Mouse (Mus musculus) CH12.LX (cell line): Measurements from ENCODE around the gene Pip4k2c. TPM values are rescaled to one million over a fixed set of nuclear protein-coding genes. Genes with fewer than 3 reads are reported as not detected.

Source experiments
- DNase-seq: peaks from one replicate; pipeline ENCODE4 v3.0.0-alpha.2; 2013; ENCODE audit errors: extremely low read depth
- H3K27ac ChIP-seq: 2 replicates; pipeline ENCODE4 v1.5.1; 2012; ENCODE audit warnings: low read depth, mild to moderate bottlenecking, control low read depth, moderate library complexity; ENCODE audit not compliant: insufficient read depth
- H3K27me3 ChIP-seq: replicated peaks from 2 replicates; pipeline ENCODE3; 2012; ENCODE audit warnings: inconsistent platforms
- H3K36me3 ChIP-seq, 2 experiments: replicated peaks in 1 of 2; 2 replicates each; pipeline versions ENCODE3 to v1.6.1; 2012; ENCODE audit warnings: inconsistent platforms in 1 of 2, low read length in 1 of 2, mild to moderate bottlenecking in 1 of 2, mixed read lengths in 1 of 2, moderate library complexity in 1 of 2; ENCODE audit not compliant: control insufficient read depth in 1 of 2, insufficient read depth in 1 of 2
- H3K4me1 ChIP-seq, 2 experiments: 2 replicates each; pipeline ENCODE4 v1.6.1; 2012; ENCODE audit warnings: inconsistent platforms in 1 of 2, moderate library complexity in 1 of 2; ENCODE audit not compliant: insufficient read depth in 2 of 2, control insufficient read depth in 1 of 2
- H3K4me2 ChIP-seq: 2 replicates; pipeline ENCODE4 v1.6.1; 2012; ENCODE audit warnings: low read depth, mild to moderate bottlenecking, control low read depth; ENCODE audit not compliant: poor library complexity, insufficient read depth, severe bottlenecking
- H3K4me3 ChIP-seq, 3 experiments: fragments of 150-350 bp in 1 of 3; sonication (generic) in 1 of 3; replicated peaks in 1 of 3; 2 replicates each; pipeline versions ENCODE3 to v1.5.1; 2011 to 2012; ENCODE audit warnings: low read depth in 2 of 3, low read length in 2 of 3, mild to moderate bottlenecking in 2 of 3, moderate library complexity in 2 of 3, control low read depth in 1 of 3, improper control_type of control experiment in 1 of 3, inconsistent platforms in 1 of 3, mixed read lengths in 1 of 3; ENCODE audit not compliant: poor library complexity in 1 of 3
- H3K79me2 ChIP-seq: replicated peaks from 2 replicates; pipeline ENCODE4 v1.6.1; 2012; ENCODE audit warnings: mild to moderate bottlenecking, moderate library complexity; ENCODE audit not compliant: control insufficient read depth, poor library complexity, insufficient read depth, severe bottlenecking; ENCODE audit errors: extremely low read depth
- H3K9ac ChIP-seq: 2 replicates; pipeline ENCODE4 v1.6.1; 2012; ENCODE audit warnings: low read depth, mild to moderate bottlenecking, control low read depth, moderate library complexity; ENCODE audit not compliant: insufficient read depth
- H3K9me3 ChIP-seq: replicated peaks from 2 replicates; pipeline ENCODE3; 2012; ENCODE audit warnings: low read length, inconsistent platforms, mixed read lengths
- BHLHE40 ChIP-seq: IDR thresholded peaks from 2 replicates; pipeline ENCODE4 v1.6.1; 2011; ENCODE audit warnings: mild to moderate bottlenecking, low read depth, low read length, improper control_type of control experiment
- E2F4 ChIP-seq: IDR thresholded peaks from 2 replicates; pipeline ENCODE4 v1.6.1; 2011; ENCODE audit warnings: low read depth, low read length, improper control_type of control experiment; ENCODE audit not compliant: insufficient replicate concordance
- KAT2A ChIP-seq: IDR thresholded peaks from 2 replicates; pipeline ENCODE4 v1.6.1; 2012; ENCODE audit warnings: low read length, improper control_type of control experiment, inconsistent platforms; ENCODE audit not compliant: insufficient replicate concordance
- POLR2AphosphoS2 ChIP-seq: IDR thresholded peaks from 2 replicates; pipeline ENCODE4 v1.6.1; 2011; ENCODE audit warnings: low read depth, low read length, improper control_type of control experiment
- ZKSCAN1 ChIP-seq: IDR thresholded peaks from 2 replicates; pipeline ENCODE4 v1.6.1; 2012; ENCODE audit warnings: low read depth, inconsistent platforms, low read length, improper control_type of control experiment, borderline replicate concordance
- dilution Hi-C: fragments of 300-500 bp; cut with MboI; formaldehyde crosslinking; loops from 2 replicates; pipeline ENCODE4 v1.14.3; 2020; ENCODE audit warnings: low sequenced_read_pairs; ENCODE audit not compliant: extremely low pct_unique_long_range_greater_than_20kb, extremely low pct_ligation_motif_present
- in situ Hi-C: fragments of 300-500 bp; cut with MboI; formaldehyde crosslinking; loops from 3 replicates; pipeline ENCODE4 v1.14.3; 2019; ENCODE audit warnings: low sequenced_read_pairs, low pct_ligation_motif_present, low pct_unique_long_range_greater_than_20kb, mixed read lengths
- polyA plus RNA-seq: library from polyadenylated mRNA; unstranded; fragments of >175 nt; gene quantifications from 2 replicates; pipeline ENCODE4 v1.2.1, GENCODE M21; 2012; ENCODE audit warnings: low read depth; ENCODE audit not compliant: insufficient read length
- total RNA-seq, 2 experiments: library from RNA; depleted of rRNA; stranded (reverse); fragments of 300-350 nt in 1 of 2; fragments of >200 nt in 1 of 2; gene quantifications; 2 replicates each; pipeline ENCODE4 v1.2.3; 2012 to 2014

Gene Pip4k2c
- total and polyA plus RNA-seq, 3 experiments, result 13.3 to 24.7 (median 22.7) TPM

DNA sequence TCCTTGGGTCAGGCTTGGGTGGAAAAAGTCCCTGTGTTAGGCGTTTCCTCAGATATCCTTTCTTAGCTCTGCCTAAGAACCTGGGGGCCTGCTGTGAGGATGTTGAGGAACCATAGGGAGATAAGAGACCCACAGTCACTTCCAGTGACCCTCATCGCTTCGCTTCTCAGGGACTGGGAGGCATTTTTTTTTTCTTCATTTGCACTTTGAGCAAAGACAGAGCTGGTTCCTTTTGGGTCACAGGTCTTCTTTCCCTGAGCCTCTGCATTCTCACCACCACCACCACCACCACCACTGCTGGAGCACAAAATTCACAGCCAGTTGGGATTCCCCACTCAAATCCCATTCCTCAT lies 30.7 kb downstream of the Pip4k2c start:
- Histone ChIP-seq H3K9me3 (no peaks in the 10 kb centered on the region), H3K36me3 (peaks cover 0 to 26% of the 10 kb centered on the region in 2 experiments), H3K27ac (no peak overlapping the region), H3K79me2 (no peaks in the 10 kb centered on the region), H3K9ac (no peak overlapping the region), H3K4me3 (no peak overlapping the region), H3K4me1 (peaks cover 0 to 9% of the 10 kb centered on the region in 2 experiments; a peak in 2 of 4 replicates), H3K4me2 (no peak overlapping the region), H3K27me3 (peaks cover 7% of the 10 kb centered on the region)
- no peak for DNase-seq
- dilution Hi-C loops, result no loop called here
- TF ChIP-seq E2F4, result no peak
- no peak for TF ChIP-seq KAT2A
- in situ Hi-C loops, result no loop called here

GRCm38 (mm10) chr10:127179871-127180694 lies 31.3 kb downstream of the Pip4k2c start, which contains the start of gene Slc26a10:
Gene Slc26a10, minus strand, starts transcription at chr10:127180645.
- no peak within 1 kb of the TSS for H3K27ac ChIP-seq
- no peak within 1 kb of the TSS for H3K9ac ChIP-seq
- H3K9me3 ChIP-seq, result no peaks in the 10 kb centered on the region
- H3K4me3 ChIP-seq, result no peak within 1 kb of the TSS
- H3K4me1 ChIP-seq, result peaks cover 0 to 9% of the 10 kb centered on the region in 2 experiments; a peak in 2 of 4 replicates
- H3K4me2 ChIP-seq, result peak within 1 kb of the TSS; percentile 2
- TF ChIP-seq ZKSCAN1 (no peak), BHLHE40 (peak; percentile 49; the same call in 1 of the 2 replicates), E2F4 (no peak)
- TF ChIP-seq, all 38 proteins: peak for 1
- peaks cover 8% of the 10 kb centered on the region for H3K27me3 ChIP-seq
- dilution Hi-C loops (no loop called here), in situ Hi-C loops (loop anchor here (5.0 kb wide), 1 partner anchor 42 kb away; no protein-coding TSS in a partner anchor)
- DNase-seq, result no peak
- H3K79me2 ChIP-seq, result no peaks in the 10 kb centered on the region
- peaks cover 0 to 21% of the 10 kb centered on the region in 2 experiments for H3K36me3 ChIP-seq

- TF ChIP-seq POLR2AphosphoS2, result no peak
- peak; percentile 36; the same call in 1 of the 2 replicates for TF ChIP-seq BHLHE40
- Histone ChIP-seq H3K4me3 (no peak overlapping the region), H3K9ac (no peak overlapping the region), H3K27me3 (peaks cover 21% of the 10 kb centered on the region), H3K79me2 (no peaks in the 10 kb centered on the region), H3K36me3 (peaks cover 0 to 9% of the 10 kb centered on the region in 2 experiments), H3K9me3 (no peaks in the 10 kb centered on the region), H3K4me1 (peaks cover 0 to 9% of the 10 kb centered on the region in 2 experiments; a peak in 2 of 4 replicates), H3K4me2 (peak overlapping the region; percentile 96), H3K27ac (no peak overlapping the region)
- dilution Hi-C loops, result no loop called here
- in situ Hi-C loops, result loop anchor here (5.0 kb wide), 1 partner anchor 44 kb away; no protein-coding TSS in a partner anchor
- no peak for DNase-seq
Measured at GRCm38 (mm10) chr10:127178286-127179027, 32.9 kb downstream of the Pip4k2c start.
